Mouse (Mus musculus) kidney, postnatal 36 days (tissue): ENCODE data around the gene Hfm1.
A peak's percentile ranks its signal among the peaks of the same experiment; 100 is the strongest.

Experiments used
- DNase-seq, 2 experiments: peaks; one replicate each; pipeline ENCODE4 v3.0.0; 2021 to 2022; ENCODE audit warnings: mixed read lengths in 2 of 2

Hfm1 gene

DNA sequence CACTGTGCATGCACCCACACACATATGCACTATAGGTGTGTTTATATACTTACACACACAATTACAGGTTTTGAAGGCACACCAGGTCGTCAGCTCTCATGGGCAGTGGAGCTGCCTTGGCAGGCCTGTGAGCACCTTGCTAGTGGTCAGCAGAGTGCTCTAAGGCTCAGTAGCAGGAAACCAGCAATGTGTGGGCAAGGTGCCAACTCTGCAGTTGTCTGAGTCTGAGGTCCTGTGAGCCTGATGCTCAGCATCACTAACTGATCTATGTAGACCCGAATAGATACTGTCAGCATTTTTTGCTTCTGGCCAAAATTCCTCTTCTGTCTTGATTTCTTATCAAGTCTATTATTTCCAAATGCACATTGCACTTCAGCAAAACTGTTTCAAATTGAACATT lies 82.2 kb downstream of the Hfm1 start:
- DNase-seq: peak in 1 of 2 experiments; percentile 26

DNA sequence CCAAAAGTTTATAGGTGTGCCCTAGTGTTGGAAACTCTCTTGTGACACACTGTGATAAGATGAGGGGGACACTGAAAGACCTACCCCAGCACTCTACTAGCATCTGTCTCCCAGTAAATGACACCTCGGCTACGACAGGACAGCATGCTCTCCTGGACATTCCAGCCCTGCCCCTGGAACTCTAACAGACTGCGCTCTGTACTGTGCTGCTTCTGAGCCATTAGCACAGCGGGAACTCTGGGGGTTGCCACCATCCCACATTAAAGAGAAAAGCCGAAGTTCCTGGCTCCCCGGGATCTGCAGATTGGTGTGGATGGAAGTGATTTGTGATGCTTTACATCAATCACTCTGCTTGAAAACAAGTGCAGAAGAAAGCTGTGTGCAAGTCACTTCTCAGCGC lies 93.1 kb downstream of the Hfm1 start:
- no peak for DNase-seq

DNA sequence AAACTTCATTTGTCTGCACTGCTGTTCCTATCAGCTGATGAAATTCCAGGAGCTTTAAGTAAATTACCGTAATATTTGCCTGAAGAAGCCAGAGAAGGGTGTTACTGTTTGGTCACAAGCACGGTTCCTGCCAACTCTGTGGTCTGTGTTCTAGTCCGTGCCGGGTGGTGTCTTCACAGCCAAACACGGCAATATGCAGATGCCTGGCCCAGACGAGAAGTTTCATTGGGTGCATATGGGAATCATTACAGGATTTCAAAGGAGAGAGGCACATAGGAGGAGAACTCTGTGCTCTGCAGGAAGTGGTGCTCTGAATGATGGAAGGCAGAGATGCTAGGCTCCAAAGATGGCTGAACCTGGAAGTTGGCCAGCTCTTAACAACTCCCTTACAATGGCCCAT lies 94.7 kb downstream of the Hfm1 start:
- no peak for DNase-seq

DNA sequence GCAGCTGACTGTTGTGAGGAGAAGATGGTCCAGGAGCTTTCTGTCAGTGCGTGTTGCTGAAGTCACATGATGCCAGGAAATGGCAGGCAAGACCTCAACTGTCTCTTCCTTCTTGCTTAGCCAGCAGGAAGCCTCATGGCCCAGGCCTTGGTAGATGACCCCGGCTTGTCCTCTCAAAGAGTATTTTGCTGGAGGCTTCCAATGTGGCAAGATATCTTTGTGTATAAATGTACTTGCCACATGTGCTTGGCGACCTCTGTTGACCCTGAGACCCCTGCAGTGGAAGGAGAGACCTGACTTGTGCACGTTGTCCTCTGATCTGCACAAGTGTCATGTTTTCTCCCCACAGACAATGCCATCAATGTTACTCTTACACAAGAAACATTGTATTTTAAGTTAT lies 95.3 kb downstream of the Hfm1 start:
- no peak for DNase-seq

DNA sequence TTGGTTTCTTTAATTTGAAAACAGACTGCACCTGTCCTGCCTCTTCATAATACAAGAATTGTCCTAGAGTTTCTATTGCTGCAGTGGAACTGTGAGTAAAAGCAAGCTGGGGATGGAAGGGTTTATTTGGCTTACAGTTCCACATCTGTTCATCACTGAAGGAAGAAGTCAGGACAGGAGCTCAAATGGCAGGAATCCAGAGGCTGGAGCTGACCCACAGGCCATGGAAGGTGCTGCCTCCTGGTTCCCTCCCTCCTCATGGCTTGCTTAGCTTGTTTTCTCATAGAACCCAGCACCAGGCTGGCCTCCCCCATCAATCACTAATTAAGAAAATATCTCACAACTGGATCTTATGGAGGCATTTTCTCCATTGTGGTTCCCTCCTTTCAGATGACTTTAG lies 99.4 kb downstream of the Hfm1 start:
- no peak for DNase-seq

DNA sequence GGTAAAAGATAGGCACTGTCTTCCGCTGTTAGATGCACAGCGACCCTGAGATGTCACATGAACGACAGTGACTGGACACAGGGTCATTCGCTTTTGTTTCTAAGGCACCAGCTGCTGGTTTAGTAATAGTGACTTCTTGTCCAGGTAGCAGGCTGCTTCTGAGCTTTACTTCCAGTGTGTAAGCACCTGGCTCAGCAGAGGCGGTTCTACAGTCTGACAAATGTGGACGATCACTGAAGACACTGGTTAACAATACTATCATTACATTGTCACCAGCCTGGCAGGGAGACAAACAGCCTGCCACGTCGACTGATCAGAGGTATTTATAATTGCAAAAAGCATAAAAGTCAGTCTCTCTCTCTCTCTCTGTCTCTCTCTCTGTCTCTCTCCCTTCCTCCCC lies 100.1 kb downstream of the Hfm1 start:
- no peak for DNase-seq

DNA sequence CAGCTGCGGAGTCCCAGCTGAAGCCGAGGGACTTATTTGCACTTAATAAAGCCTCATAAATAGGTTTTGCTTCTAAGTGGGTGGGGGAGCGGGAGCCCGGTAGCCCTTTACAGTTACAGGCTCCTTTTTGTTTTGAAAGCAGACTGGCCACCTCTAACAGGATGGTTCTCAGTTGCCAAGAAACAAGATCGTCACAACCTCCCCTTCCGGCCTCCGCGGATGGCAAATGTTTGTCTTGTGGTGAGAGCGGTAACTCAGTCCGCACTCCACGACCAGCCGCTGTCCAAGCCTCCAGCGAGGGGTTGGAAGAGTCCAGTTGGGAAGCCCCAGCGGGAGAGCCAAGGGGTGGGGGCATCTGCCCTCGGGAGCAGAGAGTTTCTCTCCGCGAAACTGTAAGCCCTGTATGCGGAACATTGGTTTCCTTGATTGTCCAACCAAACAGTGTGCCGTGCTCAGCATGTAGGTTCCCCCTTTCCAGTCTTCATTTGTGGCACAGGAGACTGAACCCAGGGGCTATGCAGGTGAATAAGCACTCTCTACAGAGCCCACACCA lies 100.7 kb downstream of the Hfm1 start:
- DNase-seq: peak; percentile 12 to 29

DNA sequence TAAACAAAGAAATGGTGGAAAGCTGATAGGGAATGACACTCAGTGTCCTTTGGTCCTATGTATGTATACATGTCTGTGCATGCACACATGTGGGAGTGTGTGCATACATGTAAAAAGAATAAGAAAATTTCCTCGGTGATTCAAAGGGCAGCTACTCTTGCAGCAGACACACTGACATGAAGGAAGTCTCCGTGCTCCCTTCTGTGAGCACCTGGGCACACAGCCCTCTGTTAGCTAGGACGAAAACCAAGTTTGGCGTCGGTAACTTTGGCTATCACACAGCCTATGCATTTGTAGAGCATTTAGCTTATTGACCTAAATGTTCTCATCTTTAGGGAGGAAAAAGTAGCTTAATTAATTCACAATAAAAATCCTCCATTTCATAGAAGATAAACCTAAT lies 101.4 kb downstream of the Hfm1 start:
- DNase-seq: no peak

DNA sequence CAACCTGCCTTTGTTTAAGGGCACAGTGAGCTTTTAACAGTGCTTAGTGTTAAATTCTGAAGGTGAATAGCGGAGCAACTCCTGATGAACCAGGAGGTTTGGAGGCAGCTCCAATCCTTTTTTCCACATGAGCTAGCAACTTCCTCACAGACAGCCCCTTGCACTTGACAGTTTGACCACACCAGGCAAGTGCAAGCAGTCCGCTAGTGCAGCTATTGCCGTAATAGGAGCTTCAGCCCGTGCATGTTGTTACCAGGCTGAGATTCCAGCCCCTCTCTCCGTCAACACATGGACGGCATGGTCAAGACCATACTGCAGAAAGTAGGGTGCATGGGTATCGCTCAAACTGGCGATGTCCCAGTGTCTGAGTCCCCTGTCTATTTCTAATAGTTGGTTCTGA lies 106.5 kb downstream of the Hfm1 start:
- DNase-seq: no peak

DNA sequence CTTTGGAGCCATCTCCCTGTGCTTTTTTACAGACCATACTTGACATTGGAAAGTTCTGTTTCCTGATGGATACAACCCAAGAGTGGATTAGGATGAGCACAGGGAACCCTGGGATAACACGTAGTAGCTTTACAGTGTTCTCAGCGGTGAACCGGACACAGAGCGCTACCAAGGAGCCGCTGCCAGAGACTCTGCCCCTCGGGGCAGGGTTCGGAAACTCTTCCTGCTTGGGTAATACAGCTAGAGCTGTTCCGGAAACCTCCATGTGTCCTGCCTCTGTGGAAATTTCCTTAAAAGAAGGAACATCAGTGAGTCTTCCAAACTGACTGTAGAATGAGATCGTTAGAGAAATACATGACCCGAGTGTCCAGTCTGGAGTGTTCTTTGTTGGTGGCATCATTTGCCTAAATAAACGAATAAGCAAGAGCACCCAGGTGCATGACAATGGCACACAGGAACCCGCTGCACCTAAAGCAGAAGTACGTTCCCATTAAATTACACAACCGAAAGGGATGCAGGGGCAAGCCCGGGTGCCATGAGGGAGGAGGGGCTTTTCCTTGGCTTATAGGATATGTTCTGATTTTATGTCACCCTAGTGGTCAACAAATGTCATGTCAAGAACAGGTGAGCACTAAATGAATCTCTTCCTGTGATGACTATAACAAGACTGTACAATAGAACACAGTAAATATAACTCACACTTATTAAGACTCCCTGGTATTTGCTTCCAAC lies 110.0 kb downstream of the Hfm1 start:
- peak; percentile 13 to 53 for DNase-seq

DNA sequence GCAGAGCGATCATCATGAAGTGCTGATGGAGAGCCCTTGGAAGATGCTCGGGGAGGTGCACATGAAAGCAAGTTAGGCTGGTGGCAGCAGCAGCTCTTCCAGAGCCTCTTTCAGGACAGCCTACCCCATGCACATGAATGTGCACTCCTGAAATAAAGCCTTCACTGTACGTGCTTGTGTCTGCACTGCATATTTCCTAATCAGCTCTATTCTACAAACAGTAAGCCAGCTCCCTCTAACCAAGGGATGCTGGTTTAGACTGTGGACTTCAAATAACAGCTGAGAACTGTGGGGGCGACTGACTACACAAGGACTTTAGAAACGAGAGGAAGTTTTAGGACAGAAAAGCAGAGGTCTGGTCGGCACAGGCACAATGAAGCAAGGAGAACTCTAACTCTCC lies 111.5 kb downstream of the Hfm1 start:
- DNase-seq: no peak

DNA sequence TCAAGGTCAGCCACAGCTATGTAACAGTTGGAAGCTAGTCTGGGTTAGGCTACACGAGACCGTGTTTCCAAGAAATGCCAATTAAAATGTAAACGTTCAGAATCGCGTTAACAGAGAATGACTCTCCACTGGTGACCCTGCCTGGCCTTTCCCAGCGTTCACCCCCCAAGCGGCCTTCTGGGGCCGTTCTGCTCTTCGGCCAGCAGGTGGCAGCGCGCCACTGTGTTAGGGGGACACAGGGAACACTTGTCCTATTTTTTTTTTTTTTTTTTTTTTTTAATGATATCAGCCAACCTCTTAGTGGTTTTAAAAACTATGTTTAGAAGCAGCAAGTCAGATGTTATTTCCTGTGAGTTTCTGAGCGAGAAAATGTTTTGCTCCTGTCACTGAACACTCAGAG lies 123.0 kb downstream of the Hfm1 start:
- peak; percentile 29 to 82 for DNase-seq

DNA sequence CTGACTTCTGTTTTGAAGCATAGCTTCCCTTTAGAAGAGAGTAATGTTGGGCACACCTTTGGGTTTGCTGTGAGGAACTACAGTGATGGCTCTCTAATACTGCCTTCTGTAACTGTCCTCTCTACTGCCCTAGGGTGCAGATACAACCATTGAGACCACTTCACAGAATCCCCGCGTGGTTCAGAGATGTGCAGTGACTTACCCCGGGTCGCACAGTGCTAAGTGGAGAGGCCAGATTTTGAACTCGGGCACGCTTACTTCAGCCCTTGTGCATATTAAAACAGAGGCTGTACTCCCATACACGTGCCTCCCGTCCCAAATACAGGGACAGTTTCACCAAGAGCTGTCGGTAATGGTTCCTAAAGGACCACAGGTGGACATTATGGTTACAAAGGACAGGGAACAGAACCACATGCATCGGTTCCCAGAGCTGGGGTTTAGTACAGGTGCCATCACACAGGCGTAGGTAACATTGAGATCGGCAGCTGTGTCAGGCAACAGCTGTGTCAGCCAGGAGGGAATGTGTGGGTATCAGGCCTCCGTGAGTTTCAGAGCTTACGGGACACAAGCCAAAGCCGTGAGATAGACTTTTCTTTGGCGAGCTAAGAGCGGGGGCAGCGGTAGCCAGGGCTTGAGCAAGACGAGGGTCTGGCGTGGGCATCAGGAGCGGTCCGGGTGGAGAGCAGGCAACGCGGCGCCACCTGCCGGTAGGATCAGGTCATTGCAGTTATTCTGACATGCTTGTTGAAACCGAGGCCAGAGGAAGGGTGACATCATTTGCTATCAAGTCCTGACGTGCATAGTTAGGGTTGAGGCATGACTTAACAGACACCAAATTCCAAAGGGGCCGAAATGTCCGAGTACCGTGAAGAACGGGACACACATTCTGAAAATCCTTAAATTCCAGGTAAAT lies 124.0 kb downstream of the Hfm1 start:
- peak; percentile 75 to 91 for DNase-seq

DNA sequence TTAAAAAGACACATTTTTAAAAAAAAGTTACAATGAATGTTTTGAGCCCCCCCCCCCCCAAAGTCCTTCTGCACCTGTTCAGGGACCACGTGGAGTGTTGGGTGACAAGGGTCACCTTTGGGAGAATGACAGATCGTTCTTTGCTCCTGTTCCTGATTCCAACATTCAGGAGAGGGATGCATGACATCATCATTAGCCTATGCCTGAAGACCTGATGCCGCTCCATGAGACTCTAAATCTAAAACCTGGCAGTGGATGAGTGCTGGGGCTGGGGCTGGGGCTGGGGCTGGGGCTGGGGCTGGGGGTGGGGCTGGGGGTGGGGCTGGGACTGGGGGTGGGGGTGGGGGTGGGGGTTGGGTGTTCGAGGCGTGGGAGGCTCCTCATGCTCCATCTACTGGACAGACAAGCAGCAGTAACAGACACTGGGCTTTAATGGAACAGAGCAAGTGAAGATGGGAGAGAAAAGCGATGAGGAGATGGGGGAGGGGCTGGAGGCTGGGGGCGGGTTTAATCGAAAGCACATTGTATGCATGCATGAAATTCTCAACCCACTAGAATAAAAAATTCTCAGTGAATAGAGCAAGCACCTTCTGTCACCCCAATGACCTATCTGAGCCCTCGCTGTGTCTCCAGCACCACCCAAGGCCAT lies 124.8 kb downstream of the Hfm1 start:
- DNase-seq: no peak

DNA sequence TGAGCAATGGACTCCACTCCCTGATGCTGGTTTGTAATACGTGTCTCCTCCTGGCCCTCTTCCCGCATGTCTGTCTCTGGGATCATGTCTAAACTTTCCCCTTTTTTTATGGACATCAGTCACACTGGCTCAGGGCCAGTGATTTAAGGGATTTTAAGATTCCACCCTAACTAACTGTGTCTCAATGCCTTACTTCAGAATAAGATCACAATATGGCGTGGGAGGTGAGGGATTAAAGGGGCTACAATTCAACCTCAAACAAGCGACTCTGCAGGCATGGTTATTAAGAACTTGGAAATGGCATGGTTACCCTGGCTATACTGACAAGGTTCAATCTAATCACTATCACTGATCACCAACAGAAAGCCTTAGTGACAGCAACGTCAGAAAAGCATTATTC lies 128.2 kb downstream of the Hfm1 start:
- no peak for DNase-seq

DNA sequence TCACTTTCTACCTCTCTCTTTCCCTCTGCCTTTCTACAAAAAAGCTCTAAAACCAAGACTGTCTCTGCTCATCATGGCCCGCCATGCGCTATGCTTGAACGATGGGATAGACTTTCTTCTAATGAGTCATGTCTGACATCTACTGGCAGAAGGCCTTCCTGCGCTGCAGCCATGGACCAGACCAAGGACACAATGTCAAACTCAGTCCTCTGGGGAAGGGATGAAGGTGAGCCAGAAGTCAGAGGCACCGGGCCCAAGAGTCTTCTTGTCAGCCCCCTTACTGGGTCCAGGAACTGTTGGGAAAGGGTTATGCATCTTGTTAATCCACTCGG lies 134.9 kb downstream of the Hfm1 start:
- DNase-seq: peak in 1 of 2 experiments; percentile 36

DNA sequence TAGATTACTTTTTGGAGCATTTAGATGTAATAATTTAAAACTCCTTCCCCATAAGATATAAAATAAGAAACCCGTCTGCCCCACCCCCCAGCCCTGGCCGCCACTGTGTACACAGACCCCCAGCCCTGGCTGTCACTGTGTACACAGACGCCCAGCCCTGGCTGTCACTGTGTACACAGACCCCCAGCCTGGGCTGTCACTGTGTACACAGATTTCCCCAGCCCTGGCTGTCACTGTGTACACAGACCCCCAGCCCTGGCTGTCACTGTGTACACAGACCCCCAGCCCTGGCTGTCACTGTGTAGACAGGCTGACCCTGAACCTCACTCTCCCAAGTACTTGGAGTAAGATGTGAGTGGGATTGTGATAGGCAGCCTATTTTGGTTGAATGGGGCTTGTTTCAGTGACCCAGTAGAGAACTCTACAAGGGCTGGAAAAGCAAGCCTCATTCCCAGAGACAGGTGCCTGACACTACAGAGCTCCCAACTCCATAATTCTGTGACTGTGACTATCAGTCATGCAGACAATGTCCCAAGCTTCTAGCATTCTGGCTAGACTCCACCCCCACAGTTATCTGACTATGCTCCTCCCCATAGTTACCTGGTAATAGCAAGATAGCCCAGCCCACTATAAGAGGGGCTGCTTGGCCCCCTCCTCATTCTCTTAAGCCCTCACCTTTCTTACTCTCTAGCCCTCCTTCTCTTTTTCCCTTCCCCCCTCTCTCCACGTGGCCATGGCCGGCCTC lies 135.5 kb downstream of the Hfm1 start:
- DNase-seq: no peak
